Mouse (Mus musculus) erythroblast, embryonic 14.5 days (primary cell): Measurements from ENCODE around the gene Gm5737.

Experiments
- GATA1 ChIP-seq: IDR thresholded peaks from 2 replicates; pipeline ENCODE4 v1.6.1; 2012; ENCODE audit warnings: low read length, inconsistent platforms, mixed read lengths
- TAL1 ChIP-seq: IDR thresholded peaks from 3 replicates; pipeline ENCODE4 v1.6.1; 2012; ENCODE audit warnings: low read length, inconsistent platforms, mixed read lengths

DNA sequence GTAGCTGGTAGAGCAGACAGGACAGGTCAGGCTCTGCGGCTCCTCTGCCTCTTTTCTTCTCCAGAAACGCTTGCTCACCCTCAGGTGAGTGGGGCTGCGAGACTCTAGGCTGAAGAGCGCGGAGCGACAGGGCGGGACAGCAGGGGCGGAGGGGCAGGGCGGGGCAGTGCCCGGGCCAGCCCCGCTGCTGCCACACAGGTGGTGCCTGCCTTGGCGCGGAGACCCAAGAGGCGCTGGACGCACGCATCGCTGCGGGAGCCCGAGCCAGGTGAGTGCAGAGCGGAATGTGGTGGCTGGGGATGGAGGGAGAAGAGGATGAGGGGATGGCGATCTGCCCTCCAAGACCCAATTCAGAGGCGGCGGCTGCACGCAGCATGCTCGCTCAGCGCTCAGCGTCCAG, 2.5 kb upstream of the Gm5737 start:
- TF ChIP-seq TAL1 (no peak), GATA1 (no peak)
